Mouse (Mus musculus): ENCODE results near the gene Tmem41a.

DNA sequence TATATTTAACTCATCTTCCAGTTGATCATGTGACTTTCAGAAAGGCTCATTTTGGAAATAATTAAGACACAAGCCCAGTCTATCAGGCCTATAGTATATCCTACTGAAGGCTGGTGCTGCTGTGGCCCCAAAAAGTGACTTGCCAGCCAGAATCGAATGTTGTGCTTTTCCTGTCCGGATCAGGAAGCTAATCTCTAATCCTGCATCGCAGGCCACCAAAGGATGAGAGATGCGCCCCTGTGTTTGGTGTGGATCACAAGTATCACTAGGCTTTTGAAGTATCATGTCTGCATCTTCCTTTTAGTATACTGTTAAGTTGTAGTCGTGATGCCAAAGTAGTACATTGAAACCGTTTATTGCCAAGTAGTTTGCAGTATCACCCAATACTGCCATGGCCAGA is 53.5 kb downstream of the Tmem41a start:
- TF ChIP-seq ZC3H11A (IDR thresholded peaks at IDR 0.05; ENCODE audit: borderline replicate concordance, low read depth, low read length), result no peak
- TF ChIP-seq CHD2 (IDR thresholded peaks at IDR 0.05; ENCODE audit: low read depth, low read length), result no peak
- no peak for TF ChIP-seq ZNF384 (IDR thresholded peaks at IDR 0.05; ENCODE audit: low read depth, low read length)

Measured in ES-E14 (cell line).